Mouse (Mus musculus) cerebellum, adult 9-10 months (tissue): ENCODE results near the gene Dnah2.

ENCODE experiments used
- DNase-seq: peaks from one replicate; pipeline ENCODE4 v3.0.0; 2022

Gene Dnah2

GRCm38 (mm10) chr11:69461568-69461967 lies 87.3 kb downstream of the Dnah2 start:
- DNase-seq = no peak

- no peak for DNase-seq
These were observed 89.0 kb downstream of the Dnah2 start for GRCm38 (mm10) chr11:69459883-69460282.

- no peak for DNase-seq
These were observed 91.8 kb downstream of the Dnah2 start for GRCm38 (mm10) chr11:69457006-69457579.

GRCm38 (mm10) chr11:69452114-69452867 lies 96.6 kb downstream of the Dnah2 start:
- no peak for DNase-seq

- DNase-seq = no peak
These were observed 101.6 kb downstream of the Dnah2 start for GRCm38 (mm10) chr11:69447299-69447698.

- DNase-seq = no peak
These were observed 105.6 kb downstream of the Dnah2 start for GRCm38 (mm10) chr11:69443328-69443727.

- no peak for DNase-seq
These were observed 111.6 kb downstream of the Dnah2 start for GRCm38 (mm10) chr11:69437291-69437690.

- DNase-seq = no peak
These were observed 115.7 kb downstream of the Dnah2 start for GRCm38 (mm10) chr11:69433189-69433588.

GRCm38 (mm10) chr11:69432640-69432982 lies 116.3 kb downstream of the Dnah2 start:
- DNase-seq = no peak

GRCm38 (mm10) chr11:69431829-69432639 lies 116.9 kb downstream of the Dnah2 start:
- peak; percentile 94 for DNase-seq

GRCm38 (mm10) chr11:69430631-69431030 lies 118.3 kb downstream of the Dnah2 start:
- DNase-seq = no peak

GRCm38 (mm10) chr11:69429313-69429712 lies 119.6 kb downstream of the Dnah2 start:
- no peak for DNase-seq

GRCm38 (mm10) chr11:69428751-69429150 lies 120.2 kb downstream of the Dnah2 start:
- no peak for DNase-seq

GRCm38 (mm10) chr11:69426246-69426645 lies 122.7 kb downstream of the Dnah2 start:
- DNase-seq = no peak

- DNase-seq = no peak
These were observed 125.0 kb downstream of the Dnah2 start for GRCm38 (mm10) chr11:69423885-69424284.

- DNase-seq = peak; percentile 54
These were observed 126.1 kb downstream of the Dnah2 start for GRCm38 (mm10) chr11:69422842-69423241.

- DNase-seq = peak; percentile 54
These were observed 127.6 kb downstream of the Dnah2 start for GRCm38 (mm10) chr11:69421131-69421977.

- DNase-seq = no peak
These were observed 128.3 kb downstream of the Dnah2 start for GRCm38 (mm10) chr11:69420554-69421000.

- peak; percentile 75 for DNase-seq
These were observed 128.9 kb downstream of the Dnah2 start for GRCm38 (mm10) chr11:69419813-69420553.

GRCm38 (mm10) chr11:69419443-69419812 lies 129.5 kb downstream of the Dnah2 start:
- DNase-seq = peak; percentile 70

GRCm38 (mm10) chr11:69418481-69419442 lies 130.1 kb downstream of the Dnah2 start:
- DNase-seq = peak; percentile 96
